Mouse (Mus musculus) embryonic fibroblast, embryonic 13.5 days (primary cell): ENCODE results near the gene Banf2.

Source experiments
- CTCF ChIP-seq: IDR thresholded peaks from 2 replicates; pipeline ENCODE4 v1.5.1; 2011; ENCODE audit warnings: mild to moderate bottlenecking, control low read depth, low read length, moderate library complexity, borderline replicate concordance; ENCODE audit not compliant: insufficient read depth
- POLR2A ChIP-seq: IDR thresholded peaks from 2 replicates; pipeline ENCODE4 v1.6.1; 2011; ENCODE audit warnings: low read depth, mild to moderate bottlenecking, control low read depth, low read length, moderate library complexity

DNA sequence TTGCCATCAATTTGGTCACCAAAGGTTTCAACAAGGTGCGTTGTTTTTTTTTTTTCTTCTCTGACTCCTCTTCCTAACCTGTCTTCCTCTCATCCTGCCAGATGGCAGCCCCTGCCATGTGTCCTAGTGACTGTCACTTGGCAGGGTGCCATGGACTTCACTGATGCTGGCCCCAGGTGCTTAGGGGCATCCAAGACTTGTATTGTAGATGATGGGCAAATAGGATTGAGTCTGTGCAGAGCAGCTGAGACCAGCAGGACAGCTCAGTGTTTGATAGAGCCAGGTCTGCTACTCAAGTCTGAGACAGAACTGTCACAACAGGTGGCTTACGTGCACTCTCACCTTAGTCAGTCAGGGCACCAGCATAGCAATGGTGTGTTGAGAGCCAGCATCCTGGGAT lies 32.6 kb downstream of the Banf2 start:
- TF ChIP-seq CTCF (no peak), POLR2A (no peak)
